Mouse (Mus musculus) CH12.LX (cell line): ENCODE results near the gene Gpr19. TPM values are rescaled to one million over a fixed set of nuclear protein-coding genes. Genes with fewer than 3 reads are reported as not detected.

ENCODE experiments used
- DNase-seq: peaks from one replicate; pipeline ENCODE4 v3.0.0-alpha.2; 2013; ENCODE audit errors: extremely low read depth
- H3K27ac ChIP-seq: 2 replicates; pipeline ENCODE4 v1.5.1; 2012; ENCODE audit warnings: low read depth, mild to moderate bottlenecking, control low read depth, moderate library complexity; ENCODE audit not compliant: insufficient read depth
- H3K27me3 ChIP-seq: replicated peaks from 2 replicates; pipeline ENCODE3; 2012; ENCODE audit warnings: inconsistent platforms
- H3K36me3 ChIP-seq, 2 experiments: replicated peaks in 1 of 2; 2 replicates each; pipeline versions ENCODE3 to v1.6.1; 2012; ENCODE audit warnings: inconsistent platforms in 1 of 2, low read length in 1 of 2, mild to moderate bottlenecking in 1 of 2, mixed read lengths in 1 of 2, moderate library complexity in 1 of 2; ENCODE audit not compliant: control insufficient read depth in 1 of 2, insufficient read depth in 1 of 2
- H3K4me1 ChIP-seq, 2 experiments: 2 replicates each; pipeline ENCODE4 v1.6.1; 2012; ENCODE audit warnings: inconsistent platforms in 1 of 2, moderate library complexity in 1 of 2; ENCODE audit not compliant: insufficient read depth in 2 of 2, control insufficient read depth in 1 of 2
- H3K4me2 ChIP-seq: 2 replicates; pipeline ENCODE4 v1.6.1; 2012; ENCODE audit warnings: low read depth, mild to moderate bottlenecking, control low read depth; ENCODE audit not compliant: poor library complexity, insufficient read depth, severe bottlenecking
- H3K4me3 ChIP-seq, 3 experiments: fragments of 150-350 bp in 1 of 3; sonication (generic) in 1 of 3; replicated peaks in 1 of 3; 2 replicates each; pipeline versions ENCODE3 to v1.5.1; 2011 to 2012; ENCODE audit warnings: low read depth in 2 of 3, low read length in 2 of 3, mild to moderate bottlenecking in 2 of 3, moderate library complexity in 2 of 3, control low read depth in 1 of 3, improper control_type of control experiment in 1 of 3, inconsistent platforms in 1 of 3, mixed read lengths in 1 of 3; ENCODE audit not compliant: poor library complexity in 1 of 3
- H3K79me2 ChIP-seq: replicated peaks from 2 replicates; pipeline ENCODE4 v1.6.1; 2012; ENCODE audit warnings: mild to moderate bottlenecking, moderate library complexity; ENCODE audit not compliant: control insufficient read depth, poor library complexity, insufficient read depth, severe bottlenecking; ENCODE audit errors: extremely low read depth
- H3K9ac ChIP-seq: 2 replicates; pipeline ENCODE4 v1.6.1; 2012; ENCODE audit warnings: low read depth, mild to moderate bottlenecking, control low read depth, moderate library complexity; ENCODE audit not compliant: insufficient read depth
- H3K9me3 ChIP-seq: replicated peaks from 2 replicates; pipeline ENCODE3; 2012; ENCODE audit warnings: low read length, inconsistent platforms, mixed read lengths
- BHLHE40 ChIP-seq: IDR thresholded peaks from 2 replicates; pipeline ENCODE4 v1.6.1; 2011; ENCODE audit warnings: mild to moderate bottlenecking, low read depth, low read length, improper control_type of control experiment
- CHD1 ChIP-seq: IDR thresholded peaks from 2 replicates; pipeline ENCODE4 v1.6.1; 2012; ENCODE audit warnings: low read depth, low read length, improper control_type of control experiment, inconsistent platforms
- CHD2 ChIP-seq: IDR thresholded peaks from 2 replicates; pipeline ENCODE4 v1.6.1; 2011; ENCODE audit warnings: low read length, improper control_type of control experiment
- E2F4 ChIP-seq: IDR thresholded peaks from 2 replicates; pipeline ENCODE4 v1.6.1; 2011; ENCODE audit warnings: low read depth, low read length, improper control_type of control experiment; ENCODE audit not compliant: insufficient replicate concordance
- ELF1 ChIP-seq: IDR thresholded peaks from 2 replicates; pipeline ENCODE4 v1.6.1; 2014; ENCODE audit warnings: low read depth, mild to moderate bottlenecking, inconsistent platforms, low read length, improper control_type of control experiment
- EP300 ChIP-seq: IDR thresholded peaks from 2 replicates; pipeline ENCODE4 v1.6.1; 2011; ENCODE audit warnings: low read length, improper control_type of control experiment
- ETS1 ChIP-seq: conservative IDR thresholded peaks from 2 replicates; pipeline ENCODE4 v1.6.1; 2012; ENCODE audit warnings: low read depth, mild to moderate bottlenecking, inconsistent platforms, low read length, improper control_type of control experiment, moderate library complexity
- GABPA ChIP-seq: IDR thresholded peaks from 2 replicates; pipeline ENCODE4 v1.6.1; 2012; ENCODE audit warnings: low read depth, low read length, improper control_type of control experiment, inconsistent platforms; ENCODE audit not compliant: insufficient replicate concordance
- HCFC1 ChIP-seq: IDR thresholded peaks from 2 replicates; pipeline ENCODE4 v1.6.1; 2012; ENCODE audit warnings: low read depth, mild to moderate bottlenecking, inconsistent platforms, low read length, improper control_type of control experiment
- IRF4 ChIP-seq: IDR thresholded peaks from 2 replicates; pipeline ENCODE4 v1.6.1; 2014; ENCODE audit warnings: low read depth, mild to moderate bottlenecking, inconsistent platforms, low read length, improper control_type of control experiment
- JUND ChIP-seq: conservative IDR thresholded peaks from 2 replicates; pipeline ENCODE4 v1.6.1; 2011; ENCODE audit warnings: low read depth, low read length, improper control_type of control experiment
- KAT2A ChIP-seq: IDR thresholded peaks from 2 replicates; pipeline ENCODE4 v1.6.1; 2012; ENCODE audit warnings: low read length, improper control_type of control experiment, inconsistent platforms; ENCODE audit not compliant: insufficient replicate concordance
- MAFK ChIP-seq: IDR thresholded peaks from 2 replicates; pipeline ENCODE4 v1.6.1; 2011; ENCODE audit warnings: low read length, improper control_type of control experiment; ENCODE audit not compliant: insufficient replicate concordance
- MAX ChIP-seq: IDR thresholded peaks from 2 replicates; pipeline ENCODE4 v1.6.1; 2011; ENCODE audit warnings: low read length, improper control_type of control experiment
- MEF2A ChIP-seq: IDR thresholded peaks from 2 replicates; pipeline ENCODE4 v1.6.1; 2014; ENCODE audit warnings: low read depth, mild to moderate bottlenecking, inconsistent platforms, low read length, improper control_type of control experiment, borderline replicate concordance
- MYC ChIP-seq: IDR thresholded peaks from 2 replicates; pipeline ENCODE4 v1.6.1; 2011; ENCODE audit warnings: low read depth, mild to moderate bottlenecking, improper control_type of control experiment, low read length
- POLR2AphosphoS2 ChIP-seq: IDR thresholded peaks from 2 replicates; pipeline ENCODE4 v1.6.1; 2011; ENCODE audit warnings: low read depth, low read length, improper control_type of control experiment
- RAD21 ChIP-seq: IDR thresholded peaks from 2 replicates; pipeline ENCODE4 v1.6.1; 2011; ENCODE audit warnings: low read depth, mild to moderate bottlenecking, low read length, improper control_type of control experiment, moderate library complexity
- RCOR1 ChIP-seq: conservative IDR thresholded peaks from 2 replicates; pipeline ENCODE4 v1.6.1; 2012; ENCODE audit warnings: low read depth, mild to moderate bottlenecking, inconsistent platforms, low read length, improper control_type of control experiment
- TBP ChIP-seq: conservative IDR thresholded peaks from 2 replicates; pipeline ENCODE4 v1.6.1; 2011; ENCODE audit warnings: low read depth, low read length, improper control_type of control experiment
- UBTF ChIP-seq: IDR thresholded peaks from 2 replicates; pipeline ENCODE4 v1.6.1; 2012; ENCODE audit warnings: low read depth, mild to moderate bottlenecking, inconsistent platforms, low read length, improper control_type of control experiment, moderate library complexity
- USF1 ChIP-seq: IDR thresholded peaks from 2 replicates; pipeline ENCODE4 v1.6.1; 2014; ENCODE audit warnings: low read depth, mild to moderate bottlenecking, inconsistent platforms, low read length, improper control_type of control experiment
- USF2 ChIP-seq: conservative IDR thresholded peaks from 2 replicates; pipeline ENCODE4 v1.6.1; 2011; ENCODE audit warnings: low read depth, low read length, improper control_type of control experiment
- ZC3H11A ChIP-seq: IDR thresholded peaks from 2 replicates; pipeline ENCODE4 v1.6.1; 2012; ENCODE audit warnings: low read depth, mild to moderate bottlenecking, inconsistent platforms, low read length, improper control_type of control experiment
- ZKSCAN1 ChIP-seq: IDR thresholded peaks from 2 replicates; pipeline ENCODE4 v1.6.1; 2012; ENCODE audit warnings: low read depth, inconsistent platforms, low read length, improper control_type of control experiment, borderline replicate concordance
- ZNF384 ChIP-seq: IDR thresholded peaks from 2 replicates; pipeline ENCODE4 v1.6.1; 2012; ENCODE audit warnings: low read depth, low read length, improper control_type of control experiment, inconsistent platforms
- dilution Hi-C: fragments of 300-500 bp; cut with MboI; formaldehyde crosslinking; loops from 2 replicates; pipeline ENCODE4 v1.14.3; 2020; ENCODE audit warnings: low sequenced_read_pairs; ENCODE audit not compliant: extremely low pct_unique_long_range_greater_than_20kb, extremely low pct_ligation_motif_present
- in situ Hi-C: fragments of 300-500 bp; cut with MboI; formaldehyde crosslinking; loops from 3 replicates; pipeline ENCODE4 v1.14.3; 2019; ENCODE audit warnings: low sequenced_read_pairs, low pct_ligation_motif_present, low pct_unique_long_range_greater_than_20kb, mixed read lengths
- polyA plus RNA-seq: library from polyadenylated mRNA; unstranded; fragments of >175 nt; gene quantifications from 2 replicates; pipeline ENCODE4 v1.2.1, GENCODE M21; 2012; ENCODE audit warnings: low read depth; ENCODE audit not compliant: insufficient read length
- total RNA-seq, 2 experiments: library from RNA; depleted of rRNA; stranded (reverse); fragments of 300-350 nt in 1 of 2; fragments of >200 nt in 1 of 2; gene quantifications; 2 replicates each; pipeline ENCODE4 v1.2.3; 2012 to 2014

Gene Gpr19
- total and polyA plus RNA-seq, 3 experiments, result 4.8 to 7.5 (median 5.2) TPM

DNA sequence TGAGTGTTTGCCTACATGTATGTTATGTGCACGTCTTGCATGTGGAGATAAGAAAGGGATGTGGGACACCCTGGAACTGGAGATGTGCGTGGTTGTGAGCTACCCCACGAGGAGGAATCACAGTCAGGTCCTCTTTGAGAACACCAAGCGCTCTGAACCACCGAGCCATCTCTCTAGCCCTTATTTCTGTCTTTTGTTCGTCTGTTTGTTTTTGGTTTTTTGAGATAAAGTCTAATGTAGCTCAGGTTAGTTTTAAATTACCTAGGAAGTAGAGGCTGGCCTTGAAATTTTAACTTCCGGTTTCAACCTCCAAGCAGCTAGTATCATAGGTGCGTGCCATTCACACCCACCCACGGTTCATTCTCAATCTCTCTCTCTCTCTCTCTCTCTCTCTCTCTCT, 48.5 kb upstream of the Gpr19 start:
- Histone ChIP-seq H3K36me3 (peaks cover 49 to 80% of the 10 kb centered on the region in 2 experiments), H3K4me1 (peaks cover 6 to 31% of the 10 kb centered on the region in 2 experiments; a peak in 3 of 4 replicates), H3K4me2 (peak overlapping the region; percentile 11; the same call in 1 of the 2 replicates), H3K9me3 (no peaks in the 10 kb centered on the region), H3K27ac (no peak overlapping the region), H3K79me2 (peaks cover 62% of the 10 kb centered on the region), H3K9ac (no peak overlapping the region), H3K27me3 (no peaks in the 10 kb centered on the region), H3K4me3 (no peak overlapping the region)
- in situ Hi-C loops, result no loop called here
- no peak for TF ChIP-seq BHLHE40
- TF ChIP-seq TBP, result no peak
- TF ChIP-seq EP300, result no peak
- no peak for TF ChIP-seq ZKSCAN1
- TF ChIP-seq RCOR1, result no peak
- TF ChIP-seq MAX, result no peak
- TF ChIP-seq CHD2, result no peak
- TF ChIP-seq ZC3H11A, result no peak
- no peak for TF ChIP-seq CHD1
- TF ChIP-seq HCFC1, result no peak
- no peak for TF ChIP-seq MAFK
- no peak for TF ChIP-seq KAT2A
- TF ChIP-seq E2F4, result no peak
- TF ChIP-seq MEF2A, result no peak
- TF ChIP-seq USF2, result no peak
- TF ChIP-seq JUND, result no peak
- no peak for TF ChIP-seq POLR2AphosphoS2
- no peak for DNase-seq
- dilution Hi-C loops, result no loop called here

DNA sequence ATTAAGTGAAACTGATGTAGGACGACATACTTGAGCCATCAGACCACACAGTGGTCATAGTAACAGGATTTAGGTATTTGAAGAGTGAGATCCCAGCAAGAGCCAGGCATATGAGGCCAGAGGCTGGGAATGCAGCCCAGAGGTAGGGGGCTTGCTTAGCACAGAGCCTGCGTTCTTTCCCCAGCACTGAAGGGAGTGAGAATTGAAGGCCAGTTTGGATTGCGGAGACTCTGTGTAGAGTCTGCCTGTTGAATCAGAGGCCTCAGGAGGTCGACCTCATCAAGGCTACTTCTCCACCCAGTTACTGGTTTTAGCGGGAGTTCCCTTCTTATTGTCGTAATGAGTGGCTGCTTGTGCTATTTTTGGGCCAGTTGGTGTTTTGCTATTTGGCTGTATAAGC, 47.7 kb upstream of the Gpr19 start:
- dilution Hi-C loops (no loop called here), in situ Hi-C loops (no loop called here)
- Histone ChIP-seq H3K4me3 (no peak overlapping the region), H3K36me3 (peaks cover 49 to 80% of the 10 kb centered on the region in 2 experiments), H3K4me2 (0 out of 2 replicates have a peak overlapping the region, but pooled peaks have one; percentile 7), H3K4me1 (peaks cover 6 to 31% of the 10 kb centered on the region in 2 experiments; a peak in 3 of 4 replicates), H3K27ac (no peak overlapping the region), H3K9ac (no peak overlapping the region), H3K79me2 (peaks cover 70% of the 10 kb centered on the region), H3K27me3 (no peaks in the 10 kb centered on the region), H3K9me3 (no peaks in the 10 kb centered on the region)
- DNase-seq, result no peak
- TF ChIP-seq UBTF (no peak), ELF1 (no peak), RAD21 (no peak), ETS1 (no peak), MYC (no peak), USF1 (no peak), ZNF384 (no peak), GABPA (no peak), IRF4 (no peak)
